Mouse (Mus musculus) hindbrain, embryonic 16.5 days (tissue): ENCODE results near the gene Dhfr. TPM values are rescaled to one million over a fixed set of nuclear protein-coding genes. Genes with fewer than 3 reads are reported as not detected.

Source experiments
- ATAC-seq: fragments of 200-750 bp; cut with Nextera tagmentation; 2 replicates; pipeline ENCODE4 v1.8.0; 2017; ENCODE audit warnings: moderate TSS enrichment, moderate library complexity
- H3K27ac ChIP-seq: fragments of 300-500 bp; sonication (generic); 2 replicates; pipeline ENCODE4 v1.5.1; 2014; ENCODE audit warnings: low read depth, mild to moderate bottlenecking, control low read depth, low read length, moderate library complexity
- H3K27me3 ChIP-seq: fragments of 300-500 bp; sonication (generic); replicated peaks from 2 replicates; pipeline ENCODE4 v1.6.1; 2014; ENCODE audit warnings: low read length; ENCODE audit not compliant: control insufficient read depth, insufficient read depth
- H3K36me3 ChIP-seq: fragments of 300-500 bp; sonication (generic); 2 replicates; pipeline ENCODE4 v1.6.1; 2014; ENCODE audit warnings: mild to moderate bottlenecking, low read length, moderate library complexity, mixed read lengths; ENCODE audit not compliant: control insufficient read depth, insufficient read depth
- H3K4me1 ChIP-seq: fragments of 300-500 bp; sonication (generic); 2 replicates; pipeline ENCODE4 v1.6.1; 2014; ENCODE audit warnings: low read depth, low read length; ENCODE audit not compliant: control insufficient read depth, insufficient read depth
- H3K4me2 ChIP-seq: fragments of 300-500 bp; sonication (generic); 2 replicates; pipeline ENCODE4 v1.6.1; 2014; ENCODE audit warnings: mild to moderate bottlenecking, low read length, control low read depth, moderate library complexity
- H3K4me3 ChIP-seq: fragments of 300-500 bp; sonication (generic); 2 replicates; pipeline ENCODE4 v1.5.1; 2014; ENCODE audit warnings: mild to moderate bottlenecking, low read length, control low read depth, moderate library complexity
- H3K9ac ChIP-seq: fragments of 300-500 bp; sonication (generic); 2 replicates; pipeline ENCODE4 v1.6.1; 2014; ENCODE audit warnings: low read depth, mild to moderate bottlenecking, control low read depth, low read length, moderate library complexity
- H3K9me3 ChIP-seq: fragments of 300-500 bp; sonication (generic); 2 replicates; pipeline ENCODE4 v1.6.1; 2014; ENCODE audit warnings: mild to moderate bottlenecking, low read length, moderate library complexity; ENCODE audit not compliant: control insufficient read depth
- WGBS: fragments of 180-500 bp; shearing (Covaris S2); extraction: QIAGEN DNeasy Blood & Tissue Kit; methylation state at CpG from one replicate; pipeline ENCODE4 v1.1.7; 2014; 5-methylcytosine and 5-hydroxymethylcytosine counted together
- polyA plus RNA-seq: library from polyadenylated mRNA; unstranded; fragments of >200 nt; fragmentation: Nextera tagmentation; extraction: Ambion mirVana; gene quantifications from 2 replicates; pipeline ENCODE4 v1.2.1, GENCODE M21; 2015

The Dhfr gene
- polyA plus RNA-seq, 1 experiment from 2014 or later, result 4.9 TPM

- H3K4me1 ChIP-seq, result no peaks in the 10 kb centered on the region
- H3K9me3 ChIP-seq, result no peaks in the 10 kb centered on the region
- H3K27me3 ChIP-seq, result no peaks in the 10 kb centered on the region
- H3K36me3 ChIP-seq, result no peaks in the 10 kb centered on the region
- ATAC-seq, result no peak
- no peak overlapping the region for H3K4me2 ChIP-seq
- H3K27ac ChIP-seq, result no peak overlapping the region
- 83% methylated on average over 6 of the region's 6 CpGs for WGBS
- no peak overlapping the region for H3K9ac ChIP-seq
- no peak overlapping the region for H3K4me3 ChIP-seq
These were observed 16.6 kb upstream of the Dhfr start for GRCm38 (mm10) chr13:92337773-92338462.

- Histone ChIP-seq H3K9ac (no peak overlapping the region), H3K27me3 (no peaks in the 10 kb centered on the region), H3K4me3 (no peak overlapping the region), H3K9me3 (no peaks in the 10 kb centered on the region), H3K36me3 (no peaks in the 10 kb centered on the region), H3K4me2 (no peak overlapping the region), H3K4me1 (no peaks in the 10 kb centered on the region), H3K27ac (no peak overlapping the region)
- WGBS, result 97% methylated on average over 3 of the region's 3 CpGs
- ATAC-seq, result no peak
These were observed 14.7 kb upstream of the Dhfr start for GRCm38 (mm10) chr13:92339787-92340186.

DNA sequence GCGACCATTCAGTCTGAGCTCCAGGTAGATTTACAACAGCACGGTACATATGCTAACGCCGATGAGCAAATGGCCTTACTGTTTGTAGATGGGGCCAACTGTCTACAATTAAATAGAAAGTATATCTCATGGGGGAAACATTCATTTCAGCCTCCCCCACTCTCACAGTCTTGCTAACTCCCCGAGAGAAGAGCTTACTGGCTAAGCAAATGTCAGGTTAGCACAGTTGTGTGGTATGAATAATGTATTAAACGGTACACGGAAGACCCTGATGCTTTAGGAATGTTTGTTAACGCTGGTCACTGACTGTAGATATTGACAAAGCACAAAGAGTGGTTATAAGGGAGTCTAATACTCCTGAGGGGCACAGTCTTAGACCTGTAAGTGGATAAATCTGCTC lies 10.5 kb upstream of the Dhfr start:
- no peak overlapping the region for H3K4me3 ChIP-seq
- no peaks in the 10 kb centered on the region for H3K27me3 ChIP-seq
- no peak overlapping the region for H3K27ac ChIP-seq
- H3K9me3 ChIP-seq, result no peaks in the 10 kb centered on the region
- 90% methylated on average over 8 of the region's 8 CpGs for WGBS
- peaks cover 10% of the 10 kb centered on the region for H3K36me3 ChIP-seq
- no peaks in the 10 kb centered on the region for H3K4me1 ChIP-seq
- no peak overlapping the region for H3K9ac ChIP-seq
- ATAC-seq, result no peak
- no peak overlapping the region for H3K4me2 ChIP-seq

DNA sequence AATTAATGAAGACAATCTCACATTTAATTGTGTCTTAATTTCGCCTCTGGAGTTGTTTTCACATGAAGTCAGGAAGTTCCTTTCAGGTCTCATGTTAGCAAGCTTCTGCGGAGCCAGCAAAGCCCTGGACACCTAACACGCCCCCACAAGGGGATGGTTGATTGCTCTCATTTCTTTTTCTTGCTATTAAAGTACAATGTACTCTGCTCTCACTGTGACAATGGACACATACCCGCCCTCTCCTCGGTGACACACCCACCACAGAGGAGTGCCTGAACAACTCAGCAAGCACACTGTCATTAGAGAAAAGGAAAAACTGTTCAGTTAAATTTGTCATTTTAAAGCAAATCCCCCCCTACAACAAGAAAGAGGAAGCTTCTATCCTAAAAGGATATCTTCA lies 8.2 kb upstream of the Dhfr start:
- Histone ChIP-seq H3K9ac (no peak overlapping the region), H3K27ac (no peak overlapping the region), H3K4me3 (no peak overlapping the region), H3K4me2 (no peak overlapping the region), H3K4me1 (no peaks in the 10 kb centered on the region), H3K36me3 (peaks cover 10% of the 10 kb centered on the region), H3K9me3 (no peaks in the 10 kb centered on the region), H3K27me3 (no peaks in the 10 kb centered on the region)
- ATAC-seq, result no peak
- WGBS, result 74% methylated on average over 5 of the region's 5 CpGs

- 94% methylated on average over 6 of the region's 6 CpGs for WGBS
- Histone ChIP-seq H3K9me3 (no peaks in the 10 kb centered on the region), H3K27me3 (no peaks in the 10 kb centered on the region), H3K4me1 (peaks cover 2% of the 10 kb centered on the region), H3K9ac (no peak overlapping the region), H3K36me3 (peaks cover 10% of the 10 kb centered on the region), H3K4me3 (no peak overlapping the region), H3K4me2 (no peak overlapping the region), H3K27ac (no peak overlapping the region)
- no peak for ATAC-seq
These were observed 3.4 kb upstream of the Dhfr start for GRCm38 (mm10) chr13:92351100-92351499.

GRCm38 (mm10) chr13:92353956-92354355 lies 570 bp upstream of the Dhfr start:
- peak overlapping the region; percentile 86 for H3K4me2 ChIP-seq
- H3K4me3 ChIP-seq, result peak overlapping the region; percentile 73
- H3K9ac ChIP-seq, result peak overlapping the region; percentile 79
- ATAC-seq, result no peak
- H3K9me3 ChIP-seq, result no peaks in the 10 kb centered on the region
- WGBS, result 12% methylated on average over 4 of the region's 4 CpGs
- peak overlapping the region; percentile 41 for H3K27ac ChIP-seq
- H3K27me3 ChIP-seq, result no peaks in the 10 kb centered on the region
- H3K36me3 ChIP-seq, result no peaks in the 10 kb centered on the region
- H3K4me1 ChIP-seq, result peaks cover 2% of the 10 kb centered on the region

DNA sequence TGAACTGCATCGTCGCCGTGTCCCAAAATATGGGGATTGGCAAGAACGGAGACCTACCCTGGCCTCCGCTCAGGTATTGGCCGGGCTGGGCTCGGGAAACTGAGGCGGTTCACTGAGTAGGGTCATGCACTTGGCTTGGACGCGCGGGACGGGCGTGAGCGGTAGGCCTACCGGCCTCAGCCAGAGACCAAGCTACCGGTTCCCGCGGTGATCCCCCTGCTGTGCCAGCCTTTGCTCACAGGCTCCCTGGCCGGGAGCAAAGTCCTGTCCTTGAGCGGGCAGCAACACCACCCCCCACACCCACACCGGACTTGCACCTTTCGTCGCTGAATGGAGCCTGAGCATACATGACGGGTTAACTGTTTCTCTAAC lies 732 bp downstream of the Dhfr start:
- Histone ChIP-seq H3K9ac (peak overlapping the region; percentile 44), H3K9me3 (no peaks in the 10 kb centered on the region), H3K36me3 (no peaks in the 10 kb centered on the region), H3K27ac (0 out of 2 replicates have a peak overlapping the region, but pooled peaks have one; percentile 11), H3K4me2 (peak overlapping the region; percentile 86), H3K4me1 (peaks cover 2% of the 10 kb centered on the region), H3K4me3 (peak overlapping the region; percentile 73), H3K27me3 (no peaks in the 10 kb centered on the region)
- ATAC-seq, result peak; percentile 57
- WGBS, result under 1% methylated on average over 24 of the region's 24 CpGs

DNA sequence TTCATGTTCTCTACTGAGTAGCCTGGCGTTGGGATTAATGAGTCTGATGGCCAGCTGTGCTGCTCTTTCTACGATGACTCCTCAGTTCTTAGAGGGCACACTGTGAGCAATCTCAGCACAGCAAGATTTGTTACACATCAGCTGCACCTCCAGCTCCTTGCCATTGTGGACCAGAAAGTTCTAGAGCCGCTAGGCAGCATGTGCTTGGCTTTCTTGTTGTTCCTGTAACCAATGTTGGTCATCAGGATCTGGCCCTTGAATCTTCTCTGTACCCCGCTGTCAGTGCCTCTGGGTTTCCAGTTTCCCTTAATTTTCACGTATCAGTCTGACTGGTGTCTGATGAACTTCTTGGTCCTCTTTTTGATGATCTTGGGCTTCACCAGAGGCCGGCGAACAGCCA lies 1.9 kb downstream of the Dhfr start:
- H3K9ac ChIP-seq, result no peak overlapping the region

GRCm38 (mm10) chr13:92357644-92358043 lies 3.1 kb downstream of the Dhfr start:
- no peak for ATAC-seq
- WGBS, result 55% methylated on average over 2 of the region's 2 CpGs

More for the DNA sequence above, 1.9 kb downstream of the Dhfr start:
- Histone ChIP-seq H3K4me1 (peaks cover 2% of the 10 kb centered on the region), H3K4me3 (no peak overlapping the region), H3K27me3 (no peaks in the 10 kb centered on the region), H3K27ac (no peak overlapping the region), H3K36me3 (no peaks in the 10 kb centered on the region), H3K4me2 (no peak overlapping the region; the same call in 1 of the 2 replicates), H3K9me3 (no peaks in the 10 kb centered on the region)
- ATAC-seq, result no peak
- 76% methylated on average over 7 of the region's 7 CpGs for WGBS

More at GRCm38 (mm10) chr13:92357644-92358043, 3.1 kb downstream of the Dhfr start:
- H3K4me2 ChIP-seq, result no peak overlapping the region
- H3K9ac ChIP-seq, result no peak overlapping the region
- no peaks in the 10 kb centered on the region for H3K36me3 ChIP-seq
- H3K27me3 ChIP-seq, result no peaks in the 10 kb centered on the region
- no peak overlapping the region for H3K27ac ChIP-seq
- peaks cover 2% of the 10 kb centered on the region for H3K4me1 ChIP-seq
- H3K4me3 ChIP-seq, result no peak overlapping the region
- no peaks in the 10 kb centered on the region for H3K9me3 ChIP-seq
